Mouse (Mus musculus) CH12.LX (cell line): ENCODE results near the gene Pafah1b2. TPM values are rescaled to one million over a fixed set of nuclear protein-coding genes. Genes with fewer than 3 reads are reported as not detected.

Experiments used
- DNase-seq: peaks from one replicate; pipeline ENCODE4 v3.0.0-alpha.2; 2013; ENCODE audit errors: extremely low read depth
- H3K27ac ChIP-seq: 2 replicates; pipeline ENCODE4 v1.5.1; 2012; ENCODE audit warnings: low read depth, mild to moderate bottlenecking, control low read depth, moderate library complexity; ENCODE audit not compliant: insufficient read depth
- H3K27me3 ChIP-seq: replicated peaks from 2 replicates; pipeline ENCODE3; 2012; ENCODE audit warnings: inconsistent platforms
- H3K36me3 ChIP-seq, 2 experiments: replicated peaks in 1 of 2; 2 replicates each; pipeline versions ENCODE3 to v1.6.1; 2012; ENCODE audit warnings: inconsistent platforms in 1 of 2, low read length in 1 of 2, mild to moderate bottlenecking in 1 of 2, mixed read lengths in 1 of 2, moderate library complexity in 1 of 2; ENCODE audit not compliant: control insufficient read depth in 1 of 2, insufficient read depth in 1 of 2
- H3K4me1 ChIP-seq, 2 experiments: 2 replicates each; pipeline ENCODE4 v1.6.1; 2012; ENCODE audit warnings: inconsistent platforms in 1 of 2, moderate library complexity in 1 of 2; ENCODE audit not compliant: insufficient read depth in 2 of 2, control insufficient read depth in 1 of 2
- H3K4me2 ChIP-seq: 2 replicates; pipeline ENCODE4 v1.6.1; 2012; ENCODE audit warnings: low read depth, mild to moderate bottlenecking, control low read depth; ENCODE audit not compliant: poor library complexity, insufficient read depth, severe bottlenecking
- H3K4me3 ChIP-seq, 3 experiments: fragments of 150-350 bp in 1 of 3; sonication (generic) in 1 of 3; replicated peaks in 1 of 3; 2 replicates each; pipeline versions ENCODE3 to v1.5.1; 2011 to 2012; ENCODE audit warnings: low read depth in 2 of 3, low read length in 2 of 3, mild to moderate bottlenecking in 2 of 3, moderate library complexity in 2 of 3, control low read depth in 1 of 3, improper control_type of control experiment in 1 of 3, inconsistent platforms in 1 of 3, mixed read lengths in 1 of 3; ENCODE audit not compliant: poor library complexity in 1 of 3
- H3K79me2 ChIP-seq: replicated peaks from 2 replicates; pipeline ENCODE4 v1.6.1; 2012; ENCODE audit warnings: mild to moderate bottlenecking, moderate library complexity; ENCODE audit not compliant: control insufficient read depth, poor library complexity, insufficient read depth, severe bottlenecking; ENCODE audit errors: extremely low read depth
- H3K9ac ChIP-seq: 2 replicates; pipeline ENCODE4 v1.6.1; 2012; ENCODE audit warnings: low read depth, mild to moderate bottlenecking, control low read depth, moderate library complexity; ENCODE audit not compliant: insufficient read depth
- H3K9me3 ChIP-seq: replicated peaks from 2 replicates; pipeline ENCODE3; 2012; ENCODE audit warnings: low read length, inconsistent platforms, mixed read lengths
- BHLHE40 ChIP-seq: IDR thresholded peaks from 2 replicates; pipeline ENCODE4 v1.6.1; 2011; ENCODE audit warnings: mild to moderate bottlenecking, low read depth, low read length, improper control_type of control experiment
- CHD1 ChIP-seq: IDR thresholded peaks from 2 replicates; pipeline ENCODE4 v1.6.1; 2012; ENCODE audit warnings: low read depth, low read length, improper control_type of control experiment, inconsistent platforms
- CHD2 ChIP-seq: IDR thresholded peaks from 2 replicates; pipeline ENCODE4 v1.6.1; 2011; ENCODE audit warnings: low read length, improper control_type of control experiment
- E2F4 ChIP-seq: IDR thresholded peaks from 2 replicates; pipeline ENCODE4 v1.6.1; 2011; ENCODE audit warnings: low read depth, low read length, improper control_type of control experiment; ENCODE audit not compliant: insufficient replicate concordance
- ELF1 ChIP-seq: IDR thresholded peaks from 2 replicates; pipeline ENCODE4 v1.6.1; 2014; ENCODE audit warnings: low read depth, mild to moderate bottlenecking, inconsistent platforms, low read length, improper control_type of control experiment
- ETS1 ChIP-seq: conservative IDR thresholded peaks from 2 replicates; pipeline ENCODE4 v1.6.1; 2012; ENCODE audit warnings: low read depth, mild to moderate bottlenecking, inconsistent platforms, low read length, improper control_type of control experiment, moderate library complexity
- GABPA ChIP-seq: IDR thresholded peaks from 2 replicates; pipeline ENCODE4 v1.6.1; 2012; ENCODE audit warnings: low read depth, low read length, improper control_type of control experiment, inconsistent platforms; ENCODE audit not compliant: insufficient replicate concordance
- HCFC1 ChIP-seq: IDR thresholded peaks from 2 replicates; pipeline ENCODE4 v1.6.1; 2012; ENCODE audit warnings: low read depth, mild to moderate bottlenecking, inconsistent platforms, low read length, improper control_type of control experiment
- JUN ChIP-seq: IDR thresholded peaks from 2 replicates; pipeline ENCODE4 v1.6.1; 2011; ENCODE audit warnings: low read depth, mild to moderate bottlenecking, low read length, improper control_type of control experiment, moderate library complexity; ENCODE audit not compliant: insufficient read depth
- JUND ChIP-seq: conservative IDR thresholded peaks from 2 replicates; pipeline ENCODE4 v1.6.1; 2011; ENCODE audit warnings: low read depth, low read length, improper control_type of control experiment
- KAT2A ChIP-seq: IDR thresholded peaks from 2 replicates; pipeline ENCODE4 v1.6.1; 2012; ENCODE audit warnings: low read length, improper control_type of control experiment, inconsistent platforms; ENCODE audit not compliant: insufficient replicate concordance
- MAFK ChIP-seq: IDR thresholded peaks from 2 replicates; pipeline ENCODE4 v1.6.1; 2011; ENCODE audit warnings: low read length, improper control_type of control experiment; ENCODE audit not compliant: insufficient replicate concordance
- MAX ChIP-seq: IDR thresholded peaks from 2 replicates; pipeline ENCODE4 v1.6.1; 2011; ENCODE audit warnings: low read length, improper control_type of control experiment
- MAZ ChIP-seq: IDR thresholded peaks from 2 replicates; pipeline ENCODE4 v1.6.1; 2012; ENCODE audit warnings: low read depth, mild to moderate bottlenecking, inconsistent platforms, low read length, improper control_type of control experiment, moderate library complexity
- MEF2A ChIP-seq: IDR thresholded peaks from 2 replicates; pipeline ENCODE4 v1.6.1; 2014; ENCODE audit warnings: low read depth, mild to moderate bottlenecking, inconsistent platforms, low read length, improper control_type of control experiment, borderline replicate concordance
- MXI1 ChIP-seq: IDR thresholded peaks from 2 replicates; pipeline ENCODE4 v1.6.1; 2011; ENCODE audit warnings: mild to moderate bottlenecking, low read depth, low read length, improper control_type of control experiment
- NELFE ChIP-seq: IDR thresholded peaks from 2 replicates; pipeline ENCODE4 v1.6.1; 2011; ENCODE audit warnings: low read depth, low read length, improper control_type of control experiment
- POLR2A ChIP-seq: IDR thresholded peaks from 2 replicates; pipeline ENCODE4 v1.6.1; 2011; ENCODE audit warnings: low read depth, mild to moderate bottlenecking, improper control_type of control experiment, low read length
- POLR2AphosphoS2 ChIP-seq: IDR thresholded peaks from 2 replicates; pipeline ENCODE4 v1.6.1; 2011; ENCODE audit warnings: low read depth, low read length, improper control_type of control experiment
- RCOR1 ChIP-seq: conservative IDR thresholded peaks from 2 replicates; pipeline ENCODE4 v1.6.1; 2012; ENCODE audit warnings: low read depth, mild to moderate bottlenecking, inconsistent platforms, low read length, improper control_type of control experiment
- SIN3A ChIP-seq: IDR thresholded peaks from 2 replicates; pipeline ENCODE4 v1.6.1; 2012; ENCODE audit warnings: low read length, improper control_type of control experiment, inconsistent platforms
- SMC3 ChIP-seq: IDR thresholded peaks from 2 replicates; pipeline ENCODE4 v1.6.1; 2011; ENCODE audit warnings: low read depth, low read length, improper control_type of control experiment
- TBP ChIP-seq: conservative IDR thresholded peaks from 2 replicates; pipeline ENCODE4 v1.6.1; 2011; ENCODE audit warnings: low read depth, low read length, improper control_type of control experiment
- TCF12 ChIP-seq: IDR thresholded peaks from 2 replicates; pipeline ENCODE4 v1.6.1; 2014; ENCODE audit warnings: low read depth, mild to moderate bottlenecking, inconsistent platforms, low read length, improper control_type of control experiment
- UBTF ChIP-seq: IDR thresholded peaks from 2 replicates; pipeline ENCODE4 v1.6.1; 2012; ENCODE audit warnings: low read depth, mild to moderate bottlenecking, inconsistent platforms, low read length, improper control_type of control experiment, moderate library complexity
- USF2 ChIP-seq: conservative IDR thresholded peaks from 2 replicates; pipeline ENCODE4 v1.6.1; 2011; ENCODE audit warnings: low read depth, low read length, improper control_type of control experiment
- ZC3H11A ChIP-seq: IDR thresholded peaks from 2 replicates; pipeline ENCODE4 v1.6.1; 2012; ENCODE audit warnings: low read depth, mild to moderate bottlenecking, inconsistent platforms, low read length, improper control_type of control experiment
- ZMIZ1 ChIP-seq: IDR thresholded peaks from 2 replicates; pipeline ENCODE4 v1.6.1; 2012; ENCODE audit warnings: low read depth, mild to moderate bottlenecking, inconsistent platforms, low read length, improper control_type of control experiment
- ZNF384 ChIP-seq: IDR thresholded peaks from 2 replicates; pipeline ENCODE4 v1.6.1; 2012; ENCODE audit warnings: low read depth, low read length, improper control_type of control experiment, inconsistent platforms
- dilution Hi-C: fragments of 300-500 bp; cut with MboI; formaldehyde crosslinking; loops from 2 replicates; pipeline ENCODE4 v1.14.3; 2020; ENCODE audit warnings: low sequenced_read_pairs; ENCODE audit not compliant: extremely low pct_unique_long_range_greater_than_20kb, extremely low pct_ligation_motif_present
- in situ Hi-C: fragments of 300-500 bp; cut with MboI; formaldehyde crosslinking; loops from 3 replicates; pipeline ENCODE4 v1.14.3; 2019; ENCODE audit warnings: low sequenced_read_pairs, low pct_ligation_motif_present, low pct_unique_long_range_greater_than_20kb, mixed read lengths
- polyA plus RNA-seq: library from polyadenylated mRNA; unstranded; fragments of >175 nt; gene quantifications from 2 replicates; pipeline ENCODE4 v1.2.1, GENCODE M21; 2012; ENCODE audit warnings: low read depth; ENCODE audit not compliant: insufficient read length
- total RNA-seq, 2 experiments: library from RNA; depleted of rRNA; stranded (reverse); fragments of 300-350 nt in 1 of 2; fragments of >200 nt in 1 of 2; gene quantifications; 2 replicates each; pipeline ENCODE4 v1.2.3; 2012 to 2014

Pafah1b2 gene
- total and polyA plus RNA-seq, 3 experiments, result 94.8 to 122 (median 109) TPM

GRCm38 (mm10) chr9:45946872-45947183 lies 65.7 kb downstream of the Pafah1b2 start:
- H3K27me3 ChIP-seq, result no peaks in the 10 kb centered on the region
- no peak overlapping the region for H3K27ac ChIP-seq
- H3K9me3 ChIP-seq, result no peaks in the 10 kb centered on the region
- no peak overlapping the region for H3K9ac ChIP-seq
- dilution Hi-C loops, result no loop called here
- in situ Hi-C loops, result no loop called here
- H3K4me2 ChIP-seq, result no peak overlapping the region
- H3K4me3 ChIP-seq, result no peak overlapping the region
- DNase-seq, result no peak
- H3K79me2 ChIP-seq, result no peaks in the 10 kb centered on the region
- H3K36me3 ChIP-seq, result peaks cover 83 to 95% of the 10 kb centered on the region in 2 experiments
- no peak for TF ChIP-seq CHD2
- TF ChIP-seq JUN, result no peak
- TF ChIP-seq POLR2A, result no peak
- no peak for TF ChIP-seq E2F4
- TF ChIP-seq ZMIZ1, result no peak
- TF ChIP-seq ELF1, result no peak
- no peak for TF ChIP-seq SIN3A
- TF ChIP-seq RCOR1, result no peak
- no peak for TF ChIP-seq BHLHE40
- no peak for TF ChIP-seq ETS1
- no peak for TF ChIP-seq CHD1
- TF ChIP-seq HCFC1, result no peak
- no peak for TF ChIP-seq MAX
- TF ChIP-seq UBTF, result no peak
- TF ChIP-seq MAFK, result no peak
- TF ChIP-seq GABPA, result no peak
- TF ChIP-seq MEF2A, result no peak
- no peak for TF ChIP-seq ZC3H11A
- H3K4me1 ChIP-seq, result peaks cover 0 to 50% of the 10 kb centered on the region in 2 experiments; a peak in 2 of 4 replicates

DNA sequence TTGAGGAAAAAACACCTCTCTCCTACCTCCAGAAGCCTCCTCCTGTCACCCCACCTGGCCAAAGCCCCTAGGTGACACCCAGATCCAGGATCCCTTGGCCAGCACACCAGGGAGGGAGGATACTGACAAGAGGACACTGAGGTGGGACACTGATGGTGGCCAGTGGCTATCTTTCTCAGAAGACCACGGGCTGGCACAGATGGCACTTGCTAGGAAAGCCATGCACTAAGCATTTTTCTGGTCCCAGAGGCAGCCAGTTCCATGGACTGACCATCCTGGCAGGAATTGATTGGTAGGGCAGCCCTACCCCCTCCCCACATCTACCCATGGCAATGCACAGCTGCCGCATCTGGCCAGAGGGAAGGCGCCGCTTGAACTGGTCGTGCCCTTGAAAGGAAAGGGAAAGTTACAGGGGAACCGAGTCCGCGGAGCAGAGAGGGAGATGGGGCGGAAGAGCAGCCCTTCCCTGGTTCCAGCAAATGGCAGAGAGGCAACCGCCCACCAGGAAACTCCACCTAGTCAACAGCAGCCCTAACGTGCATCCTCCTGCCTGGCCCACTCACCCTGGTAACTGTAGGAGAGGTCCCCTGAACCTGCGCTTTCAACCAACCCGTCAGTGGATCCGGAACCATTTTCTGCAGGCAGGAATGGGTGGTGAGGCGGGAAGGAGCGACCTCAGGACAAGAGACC lies 66.2 kb downstream of the Pafah1b2 start:
- no peak overlapping the region for H3K27ac ChIP-seq
- H3K4me1 ChIP-seq, result peaks cover 0 to 55% of the 10 kb centered on the region in 2 experiments; a peak in 2 of 4 replicates
- H3K4me3 ChIP-seq, result no peak overlapping the region
- H3K4me2 ChIP-seq, result no peak overlapping the region
- no peak for DNase-seq
- H3K36me3 ChIP-seq, result peaks cover 83 to 95% of the 10 kb centered on the region in 2 experiments
- H3K9me3 ChIP-seq, result no peaks in the 10 kb centered on the region
- TF ChIP-seq ETS1 (no peak), MXI1 (no peak), USF2 (no peak), ZNF384 (no peak), CHD1 (no peak), TCF12 (no peak), NELFE (no peak), JUND (no peak), MAZ (no peak), SMC3 (no peak), CHD2 (no peak), HCFC1 (no peak), KAT2A (no peak), BHLHE40 (no peak), ZMIZ1 (no peak), POLR2AphosphoS2 (no peak), TBP (no peak), MEF2A (no peak)
- no peaks in the 10 kb centered on the region for H3K79me2 ChIP-seq
- in situ Hi-C loops, result no loop called here
- H3K27me3 ChIP-seq, result no peaks in the 10 kb centered on the region
- dilution Hi-C loops, result no loop called here
- no peak overlapping the region for H3K9ac ChIP-seq
